Mouse (Mus musculus) neural tube, embryonic 13.5 days (tissue): ENCODE results near the gene Cd70. TPM values are rescaled to one million over a fixed set of nuclear protein-coding genes. Genes with fewer than 3 reads are reported as not detected.
"Not testable (repeated sequence)": the region's sequence is repeated elsewhere in the genome, so short reads cannot be mapped to it uniquely, and the experiment has no call there.

Experiments
- ATAC-seq: fragments of 200-750 bp; cut with Nextera tagmentation; 2 replicates; pipeline ENCODE4 v1.8.0; 2017; ENCODE audit warnings: low read depth, mild to moderate bottlenecking, moderate TSS enrichment, moderate library complexity
- H3K27ac ChIP-seq: fragments of 300-500 bp; sonication (generic); replicated peaks from 2 replicates; pipeline ENCODE4 v1.5.1; 2015; ENCODE audit warnings: moderate library complexity, mild to moderate bottlenecking, inconsistent platforms
- H3K27me3 ChIP-seq: fragments of 300-500 bp; sonication (generic); 2 replicates; pipeline ENCODE4 v1.6.1; 2015; ENCODE audit warnings: mild to moderate bottlenecking, inconsistent platforms
- H3K36me3 ChIP-seq: fragments of 300-500 bp; sonication (generic); 2 replicates; pipeline ENCODE4 v1.6.1; 2015; ENCODE audit warnings: mild to moderate bottlenecking, inconsistent platforms
- H3K4me1 ChIP-seq: fragments of 300-500 bp; sonication (generic); replicated peaks from 2 replicates; pipeline ENCODE4 v1.6.1; 2015; ENCODE audit warnings: inconsistent platforms
- H3K4me2 ChIP-seq: fragments of 300-500 bp; sonication (generic); 2 replicates; pipeline ENCODE4 v1.6.1; 2015; ENCODE audit warnings: inconsistent platforms, mild to moderate bottlenecking, moderate library complexity
- H3K4me3 ChIP-seq: fragments of 300-500 bp; sonication (generic); 2 replicates; pipeline ENCODE4 v1.5.1; 2015; ENCODE audit warnings: mild to moderate bottlenecking, inconsistent platforms
- H3K9ac ChIP-seq: fragments of 300-500 bp; sonication (generic); 2 replicates; pipeline ENCODE4 v1.6.1; 2015; ENCODE audit warnings: moderate library complexity, mild to moderate bottlenecking, inconsistent platforms
- H3K9me3 ChIP-seq: fragments of 300-500 bp; sonication (generic); 2 replicates; pipeline ENCODE4 v1.6.1; 2016; ENCODE audit warnings: inconsistent platforms
- WGBS: fragments of 180-500 bp; shearing (Covaris S2); methylation state at CpG from one replicate; pipeline ENCODE4 v1.1.7; 2015; 5-methylcytosine and 5-hydroxymethylcytosine counted together
- polyA plus RNA-seq: library from polyadenylated mRNA; unstranded; fragments of >200 nt; fragmentation: Nextera tagmentation; extraction: Ambion mirVana; gene quantifications from 2 replicates; pipeline ENCODE4 v1.2.1, GENCODE M21; 2015

The Cd70 gene
- polyA plus RNA-seq, 1 experiment from 2014 or later = 0.56 TPM

DNA sequence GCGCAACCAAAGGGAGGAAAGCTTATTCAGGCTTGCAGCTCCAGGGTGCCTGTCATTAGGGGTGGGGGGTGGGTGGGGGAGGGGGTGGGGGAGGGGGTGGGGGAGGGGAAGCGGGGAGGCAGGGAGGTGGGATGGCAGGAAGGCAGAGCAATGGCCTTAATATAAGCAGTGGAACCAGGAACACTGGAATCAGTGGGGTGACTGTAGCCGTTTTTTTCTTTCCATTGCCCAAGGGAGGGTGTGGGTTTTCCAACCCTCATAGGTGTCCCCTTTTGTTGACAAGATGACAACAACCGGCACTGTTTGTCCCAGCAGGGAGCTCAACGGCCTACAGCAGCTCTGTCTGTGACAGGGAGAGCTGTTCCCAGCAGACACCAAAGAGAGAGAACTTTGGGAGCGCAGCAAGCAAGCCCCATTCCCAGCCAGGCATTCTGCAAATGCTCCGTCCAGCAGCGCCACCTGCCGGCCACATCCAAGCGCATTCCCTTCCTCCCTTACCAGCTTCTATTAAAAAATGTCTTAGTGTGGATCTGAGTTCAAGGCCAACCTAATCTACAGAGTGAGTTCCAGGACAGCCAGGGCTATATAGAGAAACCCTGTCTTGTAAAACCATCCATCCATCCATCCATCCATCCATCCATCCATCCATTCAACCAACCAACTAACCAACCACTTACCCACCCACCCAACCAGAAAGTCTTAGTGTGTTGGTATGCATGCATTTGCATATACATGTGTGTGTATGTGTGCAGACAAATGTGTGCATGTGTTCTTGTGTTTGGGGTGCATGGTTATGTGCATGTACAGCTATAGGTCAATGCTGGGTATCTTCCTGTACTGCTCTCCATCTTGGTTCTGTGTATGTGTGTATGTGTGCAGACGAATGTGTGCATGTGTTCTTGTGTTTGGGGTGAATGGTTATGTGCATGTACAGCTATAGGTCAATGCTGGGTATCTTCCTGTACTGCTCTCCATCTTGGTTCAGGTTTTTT lies 17.5 kb upstream of the Cd70 start:
- H3K4me3 ChIP-seq = no peak overlapping the region
- no peak overlapping the region for H3K27ac ChIP-seq
- no peaks in the 10 kb centered on the region for H3K27me3 ChIP-seq
- peak overlapping the region; percentile 31 for H3K4me2 ChIP-seq
- no peaks in the 10 kb centered on the region for H3K4me1 ChIP-seq
- WGBS = 16% methylated on average over 10 of the region's 11 CpGs
- peak; percentile 75 for ATAC-seq
- no peak overlapping the region for H3K9ac ChIP-seq
- H3K36me3 ChIP-seq = no peaks in the 10 kb centered on the region
- no peaks in the 10 kb centered on the region for H3K9me3 ChIP-seq

DNA sequence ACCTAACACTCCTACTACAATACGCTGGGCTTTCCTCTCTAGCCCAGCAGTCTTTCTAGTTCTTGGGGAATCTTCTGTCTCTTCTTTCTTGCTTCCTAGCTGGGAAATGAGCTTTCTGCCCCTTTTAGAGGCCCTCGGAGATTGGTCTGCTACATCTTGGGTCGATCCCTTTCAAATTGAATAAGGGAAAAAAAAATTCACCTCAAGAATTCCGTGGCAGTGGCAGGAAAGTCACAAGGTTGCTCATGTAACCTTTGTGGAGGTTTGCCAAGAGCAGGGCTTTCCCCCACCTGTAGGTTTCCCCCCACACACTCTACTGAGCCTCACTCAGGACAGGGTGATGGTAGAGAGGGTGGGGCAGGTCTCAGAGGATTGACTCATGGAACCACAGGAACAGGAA lies 4.2 kb upstream of the Cd70 start:
- no peak overlapping the region for H3K27ac ChIP-seq
- ATAC-seq = no peak
- H3K36me3 ChIP-seq = no peaks in the 10 kb centered on the region
- H3K27me3 ChIP-seq = peaks cover 23% of the 10 kb centered on the region
- H3K4me2 ChIP-seq = no peak overlapping the region
- H3K4me1 ChIP-seq = peaks cover 10% of the 10 kb centered on the region
- no peak overlapping the region for H3K9ac ChIP-seq
- whole genome bisulfite sequencing = 87% methylated on average over 4 of the region's 4 CpGs
- H3K4me3 ChIP-seq = no peak overlapping the region
- H3K9me3 ChIP-seq = no peaks in the 10 kb centered on the region

DNA sequence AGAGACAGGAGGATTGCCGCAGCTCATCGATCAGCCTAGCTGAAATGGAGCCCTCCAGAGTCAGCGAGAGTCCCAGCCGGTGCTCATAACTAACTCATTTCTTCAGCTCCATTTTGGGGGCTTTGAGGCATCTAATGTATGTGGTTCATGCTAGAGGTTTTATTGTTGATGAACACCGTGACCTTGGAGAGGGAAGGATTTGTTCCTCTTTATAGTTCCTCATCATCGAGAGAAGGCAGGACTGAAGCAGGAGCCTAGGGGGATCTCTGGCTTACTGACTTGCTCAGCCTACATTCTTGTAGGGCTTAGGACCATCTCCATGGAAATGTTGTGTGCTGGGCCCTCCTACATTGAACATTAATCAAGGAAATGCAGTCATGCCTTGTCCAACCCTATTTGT lies 3.4 kb upstream of the Cd70 start:
- no peak for ATAC-seq
- no peak overlapping the region for H3K9ac ChIP-seq

DNA sequence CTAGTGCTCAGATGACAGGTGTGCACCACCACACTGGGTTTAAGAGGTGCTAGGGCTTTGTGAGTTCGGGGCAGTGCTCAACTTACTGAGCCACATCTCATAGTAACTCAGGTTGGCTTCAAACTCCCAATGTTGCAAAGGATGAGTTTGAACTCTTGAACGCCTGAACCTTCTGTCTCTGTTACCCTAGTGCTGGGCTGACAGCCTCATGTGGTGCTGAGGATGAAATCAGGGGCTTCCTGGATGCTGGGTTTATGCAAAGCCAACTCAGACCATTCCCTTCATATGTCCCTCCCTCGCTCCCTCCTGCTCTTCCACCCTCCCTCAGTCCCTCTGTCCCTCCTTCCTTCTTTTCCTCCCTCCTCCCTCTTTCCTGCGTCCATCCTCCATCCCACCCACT lies 1.2 kb downstream of the Cd70 start:
- Histone ChIP-seq H3K4me2 (no peak overlapping the region), H3K27ac (no peak overlapping the region), H3K9ac (0 out of 2 replicates have a peak overlapping the region, but pooled peaks have one; percentile 59), H3K4me3 (no peak overlapping the region), H3K9me3 (no peaks in the 10 kb centered on the region), H3K36me3 (no peaks in the 10 kb centered on the region), H3K4me1 (peaks cover 14% of the 10 kb centered on the region), H3K27me3 (peaks cover 52% of the 10 kb centered on the region)
- WGBS = 65% methylated on average over 4 of the region's 4 CpGs
- ATAC-seq = no peak

More for the DNA sequence above, 3.4 kb upstream of the Cd70 start:
- no peak overlapping the region for H3K27ac ChIP-seq
- no peak overlapping the region for H3K4me3 ChIP-seq
- H3K27me3 ChIP-seq = peaks cover 31% of the 10 kb centered on the region
- H3K9me3 ChIP-seq = no peaks in the 10 kb centered on the region
- H3K36me3 ChIP-seq = no peaks in the 10 kb centered on the region
- H3K4me2 ChIP-seq = no peak overlapping the region
- H3K4me1 ChIP-seq = peaks cover 14% of the 10 kb centered on the region
- 64% methylated on average over 6 of the region's 6 CpGs for WGBS

DNA sequence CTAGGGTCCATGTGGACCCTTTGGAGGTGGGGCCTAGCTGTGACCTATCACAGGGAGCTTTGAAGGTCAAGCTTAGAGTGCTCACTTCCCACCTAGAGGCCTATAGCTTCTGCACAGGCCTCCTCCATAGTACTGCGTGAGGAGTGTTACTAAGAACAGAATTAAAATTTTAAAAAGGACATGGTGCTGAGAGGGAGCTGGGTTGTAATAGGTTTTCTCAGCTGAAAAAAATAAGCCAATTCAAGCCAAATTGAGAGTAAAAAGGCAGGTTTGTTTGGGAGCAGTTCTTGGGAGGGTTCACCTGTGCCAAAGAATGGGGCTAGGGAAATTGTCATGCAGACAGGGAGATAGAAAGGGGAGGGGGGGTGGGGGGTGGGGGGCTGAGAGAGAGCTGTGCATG lies 4.5 kb downstream of the Cd70 start:
- no peak overlapping the region for H3K4me2 ChIP-seq
- H3K9ac ChIP-seq = no peak overlapping the region
- no peaks in the 10 kb centered on the region for H3K36me3 ChIP-seq
- H3K9me3 ChIP-seq = no peaks in the 10 kb centered on the region
- no peak overlapping the region for H3K27ac ChIP-seq
- peaks cover 42% of the 10 kb centered on the region for H3K27me3 ChIP-seq
- ATAC-seq = no peak
- WGBS = 79% methylated on average over 1 of the region's 1 CpGs
- peaks cover 14% of the 10 kb centered on the region for H3K4me1 ChIP-seq
- H3K4me3 ChIP-seq = no peak overlapping the region

DNA sequence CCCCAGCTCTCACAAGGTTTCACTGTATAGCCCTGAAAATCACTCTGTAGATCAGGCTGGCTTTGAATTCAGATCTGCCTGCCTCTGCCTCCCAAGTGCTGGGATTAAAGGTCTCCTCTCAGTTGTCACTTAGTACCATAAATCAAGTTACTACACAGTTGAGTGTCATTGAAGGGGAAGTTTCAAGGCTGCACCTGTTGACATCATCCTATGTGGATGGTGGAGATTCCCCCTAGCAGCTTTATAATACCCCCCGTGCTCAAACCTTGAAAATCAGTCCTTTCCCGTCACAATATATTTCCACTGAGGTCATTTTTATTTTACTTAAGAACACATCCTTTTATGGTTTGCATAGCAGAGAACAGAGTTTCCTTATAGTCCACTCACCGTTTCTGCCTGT lies 5.9 kb downstream of the Cd70 start:
- H3K27ac ChIP-seq = no peak overlapping the region
- WGBS = 83% methylated on average over 3 of the region's 3 CpGs
- H3K27me3 ChIP-seq = peaks cover 28% of the 10 kb centered on the region
- peaks cover 3% of the 10 kb centered on the region for H3K4me1 ChIP-seq
- H3K4me2 ChIP-seq = no peak overlapping the region
- H3K36me3 ChIP-seq = no peaks in the 10 kb centered on the region
- H3K4me3 ChIP-seq = no peak overlapping the region
- no peak overlapping the region for H3K9ac ChIP-seq
- ATAC-seq = no peak
- no peaks in the 10 kb centered on the region for H3K9me3 ChIP-seq

DNA sequence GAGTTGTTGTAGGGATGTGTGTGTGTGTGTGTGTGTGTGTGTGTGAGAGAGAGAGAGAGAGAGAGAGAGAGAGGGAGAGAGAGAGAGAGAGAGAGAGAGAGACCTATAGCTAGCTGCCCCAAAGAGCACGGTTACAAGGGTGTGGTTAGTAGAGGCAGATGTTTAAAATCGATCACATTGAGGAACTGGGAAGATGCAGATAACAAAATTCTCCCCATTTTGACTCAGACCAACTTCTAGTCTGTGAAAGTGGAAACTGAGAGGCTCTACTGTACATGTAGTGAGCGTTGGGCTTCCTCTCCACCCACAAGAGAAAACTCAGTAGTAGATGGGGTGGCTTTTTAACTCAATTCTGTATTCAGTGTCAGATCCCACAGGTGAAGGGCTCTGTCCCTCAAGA lies 9.9 kb downstream of the Cd70 start:
- H3K27me3 ChIP-seq = no peaks in the 10 kb centered on the region
- no peaks in the 10 kb centered on the region for H3K9me3 ChIP-seq
- H3K4me1 ChIP-seq = no peaks in the 10 kb centered on the region
- H3K27ac ChIP-seq = no peak overlapping the region
- H3K36me3 ChIP-seq = no peaks in the 10 kb centered on the region
- 90% methylated on average over 3 of the region's 3 CpGs for WGBS
- ATAC-seq = no peak
- H3K9ac ChIP-seq = no peak overlapping the region
- H3K4me2 ChIP-seq = no peak overlapping the region
- H3K4me3 ChIP-seq = no peak overlapping the region

DNA sequence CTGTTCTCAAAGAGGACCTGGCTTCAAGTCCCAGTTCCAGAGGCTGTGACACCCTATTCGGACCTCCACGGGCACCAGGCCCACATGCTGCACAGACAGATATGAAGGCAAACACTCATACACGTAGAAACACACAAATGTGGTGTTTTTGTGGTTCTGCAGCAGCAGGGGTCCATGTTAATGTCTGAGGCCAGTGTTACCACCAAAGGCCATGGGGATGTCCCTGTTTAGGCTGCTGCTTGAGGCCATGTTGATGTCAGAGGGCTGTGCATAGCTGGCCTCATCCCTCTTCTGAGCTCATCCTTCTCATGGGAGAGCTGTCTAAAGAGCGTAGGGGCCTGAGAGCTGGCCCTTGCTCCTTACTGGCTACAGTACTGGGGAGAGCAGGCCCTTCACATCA lies 10.9 kb downstream of the Cd70 start:
- no peaks in the 10 kb centered on the region for H3K4me1 ChIP-seq
- WGBS = 83% methylated on average over 4 of the region's 4 CpGs
- no peaks in the 10 kb centered on the region for H3K36me3 ChIP-seq
- no peaks in the 10 kb centered on the region for H3K9me3 ChIP-seq
- H3K9ac ChIP-seq = no peak overlapping the region
- no peak for ATAC-seq
- no peak overlapping the region for H3K4me3 ChIP-seq
- H3K27me3 ChIP-seq = no peaks in the 10 kb centered on the region
- H3K27ac ChIP-seq = no peak overlapping the region
- no peak overlapping the region for H3K4me2 ChIP-seq

DNA sequence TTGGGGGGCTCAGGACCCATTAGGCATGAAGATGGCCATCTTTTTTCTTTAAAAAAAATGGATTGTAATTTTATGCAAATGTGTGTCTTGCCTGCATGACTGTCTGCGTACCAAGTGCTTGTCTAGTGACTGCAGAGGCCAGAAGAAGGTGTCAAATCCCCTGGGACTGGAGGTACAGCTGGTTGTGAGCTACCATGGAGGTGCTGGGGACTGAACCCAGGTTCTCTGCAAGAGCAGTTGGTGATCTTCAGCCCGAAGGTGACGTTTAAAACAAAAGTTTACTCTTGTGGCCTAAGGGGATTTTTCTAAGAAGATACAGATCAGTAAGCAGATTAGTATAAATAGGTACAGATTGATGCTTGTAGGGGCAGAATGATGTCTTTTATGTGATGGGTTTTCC lies 13.9 kb downstream of the Cd70 start:
- no peaks in the 10 kb centered on the region for H3K9me3 ChIP-seq
- H3K4me3 ChIP-seq = no peak overlapping the region
- ATAC-seq = no peak
- no peak overlapping the region for H3K27ac ChIP-seq
- WGBS = 96% methylated on average over 3 of the region's 3 CpGs
- H3K4me2 ChIP-seq = no peak overlapping the region
- no peaks in the 10 kb centered on the region for H3K4me1 ChIP-seq
- no peaks in the 10 kb centered on the region for H3K27me3 ChIP-seq
- H3K9ac ChIP-seq = no peak overlapping the region
- no peaks in the 10 kb centered on the region for H3K36me3 ChIP-seq

DNA sequence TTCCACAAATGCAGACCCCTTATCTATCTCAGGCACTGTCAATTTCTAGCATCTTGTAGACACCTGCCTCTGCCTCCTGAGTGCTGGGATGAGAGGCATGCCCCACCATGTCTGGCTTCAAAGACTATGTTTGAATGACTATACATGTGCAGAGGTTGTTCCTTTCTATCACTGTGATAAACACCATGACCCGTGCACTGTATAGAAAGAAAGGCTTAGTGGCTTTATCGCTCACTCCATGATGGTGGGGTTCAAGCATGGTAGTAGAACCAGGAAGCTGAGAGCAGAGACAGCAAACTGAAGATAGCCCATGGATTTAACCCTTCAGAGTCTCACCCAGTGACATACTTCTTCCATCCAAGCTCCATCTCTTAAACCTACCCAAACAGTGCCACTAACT lies 14.9 kb downstream of the Cd70 start:
- H3K4me2 ChIP-seq = no peak overlapping the region
- no peaks in the 10 kb centered on the region for H3K27me3 ChIP-seq
- H3K4me1 ChIP-seq = no peaks in the 10 kb centered on the region
- H3K9ac ChIP-seq = no peak overlapping the region
- H3K27ac ChIP-seq = no peak overlapping the region
- H3K4me3 ChIP-seq = no peak overlapping the region
- H3K36me3 ChIP-seq = no peaks in the 10 kb centered on the region
- no peaks in the 10 kb centered on the region for H3K9me3 ChIP-seq
- WGBS = 88% methylated on average over 2 of the region's 2 CpGs
- no peak for ATAC-seq

DNA sequence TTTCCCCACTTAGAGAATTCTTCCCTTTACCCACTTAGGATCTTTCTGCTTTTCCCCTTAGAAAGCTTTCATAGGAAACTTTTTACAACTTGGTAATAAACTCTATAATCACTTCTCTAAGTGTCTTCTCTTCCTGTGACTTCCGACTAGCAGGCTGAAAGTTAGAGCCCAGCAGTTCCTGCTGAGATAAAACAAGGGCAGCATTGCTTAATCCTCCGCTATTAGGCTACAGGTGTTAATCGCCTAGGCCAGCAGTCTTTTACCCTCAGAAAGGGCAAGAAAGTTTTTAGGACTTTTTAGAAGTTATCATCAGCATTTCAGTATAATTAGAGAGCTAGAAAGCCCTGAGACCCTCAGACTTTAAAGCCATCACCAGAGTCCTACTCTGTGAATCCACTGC lies 15.6 kb downstream of the Cd70 start:
- H3K36me3 ChIP-seq, H3K4me3 ChIP-seq, ATAC-seq, H3K4me2 ChIP-seq, H3K27ac ChIP-seq, H3K9me3 ChIP-seq, H3K4me1 ChIP-seq, H3K9ac ChIP-seq, H3K27me3 ChIP-seq: not testable (repeated sequence)
- WGBS = 11% methylated on average over 3 of the region's 3 CpGs

DNA sequence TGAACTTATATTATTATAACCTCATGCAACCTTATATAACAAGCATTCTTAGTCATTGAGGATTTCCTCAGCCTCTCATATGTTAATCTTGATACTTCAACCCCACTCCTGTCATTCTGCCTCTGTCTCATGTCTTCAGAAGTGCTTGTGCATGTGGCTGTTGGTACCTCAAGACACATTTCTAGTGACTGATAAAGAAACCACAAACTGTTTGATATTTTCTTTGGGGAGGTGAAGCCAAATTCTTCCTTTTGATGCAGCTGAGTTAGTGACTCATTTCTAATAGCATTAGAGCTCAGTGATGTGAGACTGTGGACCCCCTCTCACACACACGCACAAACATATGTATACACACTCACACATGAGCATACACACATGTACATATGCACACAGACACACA lies 17.8 kb downstream of the Cd70 start:
- WGBS = 88% methylated on average over 1 of the region's 1 CpGs
- no peak for ATAC-seq
- Histone ChIP-seq H3K4me3 (no peak overlapping the region), H3K36me3 (no peaks in the 10 kb centered on the region), H3K27me3 (no peaks in the 10 kb centered on the region), H3K4me2 (no peak overlapping the region), H3K4me1 (no peaks in the 10 kb centered on the region), H3K27ac (no peak overlapping the region), H3K9ac (no peak overlapping the region), H3K9me3 (no peaks in the 10 kb centered on the region)
